Mouse (Mus musculus): ENCODE data around the gene Mog. TPM values are rescaled to one million over a fixed set of nuclear protein-coding genes. Genes with fewer than 3 reads are reported as not detected.

The Mog gene
- total and polyA plus RNA-seq, 3 experiments: not detected

DNA sequence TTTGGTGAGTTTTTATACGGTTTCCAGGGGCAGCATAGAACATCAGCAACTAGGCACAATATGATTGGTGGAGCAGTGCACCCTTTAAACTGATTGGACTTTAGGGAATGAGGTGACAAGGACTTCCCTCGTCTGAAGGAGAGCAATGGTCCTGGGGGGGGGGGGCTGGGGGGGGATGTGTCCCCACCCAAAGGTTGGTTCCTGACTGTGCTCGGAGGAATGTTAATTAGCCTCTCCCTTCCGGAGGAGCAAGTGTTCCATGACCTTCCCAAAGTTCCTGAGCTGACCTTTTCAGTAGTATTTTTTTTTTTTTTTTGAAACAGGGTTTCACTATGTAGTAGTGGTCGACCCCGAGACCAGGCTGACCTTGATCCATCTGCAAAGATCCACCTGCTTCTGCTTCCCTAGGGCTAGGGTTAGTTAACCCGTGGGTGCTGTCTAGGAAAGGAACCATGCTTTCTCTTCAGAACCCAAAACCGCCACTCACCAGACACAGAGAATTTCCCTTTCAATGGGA, 49.9 kb downstream of the Mog start:
- no peak overlapping the region for H3K9ac ChIP-seq (ENCODE audit: insufficient read depth, low read depth)
- no peaks in the 10 kb centered on the region for H3K9me3 ChIP-seq (replicated peaks; ENCODE audit: low read length)
- in situ Hi-C loops (cut with MboI; ENCODE audit: low pct_ligation_motif_present, low pct_unique_long_range_greater_than_20kb, low sequenced_read_pairs) (no loop called here), dilution Hi-C loops (cut with MboI; ENCODE audit: extremely low pct_ligation_motif_present, extremely low pct_unique_long_range_greater_than_20kb, low sequenced_read_pairs) (no loop called here)
- H3K4me1 ChIP-seq (ENCODE audit: control insufficient read depth in 1 of 2, insufficient read depth in 2 of 2): peaks cover 0 to 9% of the 10 kb centered on the region in 2 experiments; a peak in 2 of 4 replicates
- no peak overlapping the region for H3K4me3 ChIP-seq (replicated peaks in 1 of 3; ENCODE audit: low read depth in 2 of 3, low read length in 2 of 3, poor library complexity in 1 of 3)
- H3K79me2 ChIP-seq (replicated peaks; ENCODE audit: control insufficient read depth, extremely low read depth, insufficient read depth, poor library complexity, severe bottlenecking): no peaks in the 10 kb centered on the region
- TF ChIP-seq RCOR1 (conservative IDR thresholded peaks at IDR 0.05; ENCODE audit: low read depth, low read length) (no peak), CHD2 (IDR thresholded peaks at IDR 0.05; ENCODE audit: low read length) (no peak), ETS1 (conservative IDR thresholded peaks at IDR 0.05; ENCODE audit: low read depth, low read length) (no peak)
- no peaks in the 10 kb centered on the region for H3K27me3 ChIP-seq (replicated peaks)
- DNase-seq (ENCODE audit: extremely low read depth): no peak
- no peak overlapping the region for H3K4me2 ChIP-seq (ENCODE audit: insufficient read depth, low read depth, poor library complexity, severe bottlenecking)
- no peak overlapping the region for H3K27ac ChIP-seq (ENCODE audit: insufficient read depth, low read depth)
- no peaks in the 10 kb centered on the region for H3K36me3 ChIP-seq (replicated peaks in 1 of 2; ENCODE audit: control insufficient read depth in 1 of 2, insufficient read depth in 1 of 2, low read length in 1 of 2)

DNA sequence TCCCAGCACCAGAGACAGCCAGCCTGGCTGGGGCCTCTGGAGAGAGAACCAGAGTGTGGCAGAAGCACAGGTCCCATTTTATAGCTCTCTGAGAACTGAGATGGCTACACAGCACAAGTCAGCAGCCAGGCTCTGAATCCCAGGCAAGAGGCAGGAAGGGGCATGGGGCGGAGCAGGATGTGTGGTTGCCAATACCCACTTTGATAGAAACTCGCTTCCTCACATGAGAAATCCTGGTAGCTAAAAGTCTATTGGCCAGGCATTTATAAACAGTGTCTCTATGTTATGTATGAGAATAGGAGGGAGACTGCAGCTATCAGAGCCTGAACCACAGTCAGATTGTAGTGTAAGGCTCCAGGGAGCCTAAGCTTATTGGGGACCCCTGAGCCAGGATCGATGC, 50.4 kb downstream of the Mog start:
- H3K27me3 ChIP-seq (replicated peaks): no peaks in the 10 kb centered on the region

DNA sequence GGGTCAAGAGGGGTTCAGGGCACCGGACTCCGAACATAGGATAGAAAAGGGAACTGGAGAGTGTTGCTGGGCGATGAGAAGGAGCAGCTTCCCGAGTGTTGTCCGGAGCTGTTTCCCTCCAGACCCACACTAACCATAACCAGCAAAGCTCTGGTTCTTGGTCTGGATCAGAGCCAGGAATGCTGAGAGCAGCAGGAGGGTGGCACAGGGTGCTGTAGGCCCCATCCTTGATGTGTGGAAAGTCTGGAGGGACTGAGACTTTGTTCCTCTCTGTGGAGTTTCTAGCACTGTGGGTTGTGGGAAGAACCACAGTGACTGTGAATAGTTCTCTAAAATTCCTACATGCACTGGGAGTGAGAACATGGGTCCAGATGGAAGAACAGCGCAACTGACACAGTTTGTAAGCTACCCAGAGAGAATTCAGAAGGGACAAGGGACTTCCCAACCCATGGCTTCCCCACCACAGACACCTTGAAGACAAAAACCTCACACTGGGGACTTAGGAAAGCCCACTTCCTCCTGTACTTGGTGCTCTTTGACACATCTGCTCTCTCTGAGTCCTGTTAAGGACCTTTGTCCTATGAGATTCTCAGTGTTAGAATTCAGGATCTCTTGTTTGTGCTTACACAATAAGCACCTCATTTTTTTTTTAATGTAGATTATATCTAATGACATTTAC, 51.9 kb downstream of the Mog start:
- Histone ChIP-seq H3K79me2 (replicated peaks; ENCODE audit: control insufficient read depth, extremely low read depth, insufficient read depth, poor library complexity, severe bottlenecking) (no peaks in the 10 kb centered on the region), H3K9me3 (replicated peaks; ENCODE audit: low read length) (no peaks in the 10 kb centered on the region), H3K9ac (ENCODE audit: insufficient read depth, low read depth) (no peak overlapping the region), H3K4me2 (ENCODE audit: insufficient read depth, low read depth, poor library complexity, severe bottlenecking) (no peak overlapping the region), H3K4me1 (ENCODE audit: control insufficient read depth in 1 of 2, insufficient read depth in 2 of 2) (peaks cover 0 to 11% of the 10 kb centered on the region in 2 experiments; a peak in 2 of 4 replicates), H3K27ac (ENCODE audit: insufficient read depth, low read depth) (no peak overlapping the region), H3K36me3 (replicated peaks in 1 of 2; ENCODE audit: control insufficient read depth in 1 of 2, insufficient read depth in 1 of 2, low read length in 1 of 2) (no peaks in the 10 kb centered on the region), H3K4me3 (replicated peaks in 1 of 3; ENCODE audit: low read depth in 2 of 3, low read length in 2 of 3, poor library complexity in 1 of 3) (no peak overlapping the region), H3K27me3 (replicated peaks) (no peaks in the 10 kb centered on the region)
- dilution Hi-C loops (cut with MboI; ENCODE audit: extremely low pct_ligation_motif_present, extremely low pct_unique_long_range_greater_than_20kb, low sequenced_read_pairs): no loop called here
- in situ Hi-C loops (cut with MboI; ENCODE audit: low pct_ligation_motif_present, low pct_unique_long_range_greater_than_20kb, low sequenced_read_pairs): no loop called here
- DNase-seq (ENCODE audit: extremely low read depth): no peak
- TF ChIP-seq USF1 (IDR thresholded peaks at IDR 0.05; ENCODE audit: low read depth, low read length) (no peak), CHD2 (IDR thresholded peaks at IDR 0.05; ENCODE audit: low read length) (no peak), USF2 (conservative IDR thresholded peaks at IDR 0.05; ENCODE audit: low read depth, low read length) (no peak), MAX (IDR thresholded peaks at IDR 0.05; ENCODE audit: low read length) (no peak), CHD1 (IDR thresholded peaks at IDR 0.05; ENCODE audit: low read depth, low read length) (no peak), NRF1 (IDR thresholded peaks at IDR 0.05; ENCODE audit: low read depth, low read length) (no peak), EP300 (IDR thresholded peaks at IDR 0.05; ENCODE audit: low read length) (0 out of 2 replicates have a peak, but pooled peaks have one; percentile 18)

More for the DNA sequence above, 50.4 kb downstream of the Mog start:
- in situ Hi-C loops (cut with MboI; ENCODE audit: low pct_ligation_motif_present, low pct_unique_long_range_greater_than_20kb, low sequenced_read_pairs): no loop called here
- TF ChIP-seq ETS1 (conservative IDR thresholded peaks at IDR 0.05; ENCODE audit: low read depth, low read length): no peak
- no peak for TF ChIP-seq USF2 (conservative IDR thresholded peaks at IDR 0.05; ENCODE audit: low read depth, low read length)
- no peak for TF ChIP-seq ZNF384 (IDR thresholded peaks at IDR 0.05; ENCODE audit: low read depth, low read length)
- no peak for TF ChIP-seq CTCF (conservative IDR thresholded peaks at IDR 0.05 in 1 of 2, IDR thresholded peaks at IDR 0.05 in 1 of 2; ENCODE audit: low read depth in 2 of 2, low read length in 2 of 2)
- TF ChIP-seq TCF12 (IDR thresholded peaks at IDR 0.05; ENCODE audit: low read depth, low read length): no peak
- TF ChIP-seq USF1 (IDR thresholded peaks at IDR 0.05; ENCODE audit: low read depth, low read length): no peak
- no peak for TF ChIP-seq CHD1 (IDR thresholded peaks at IDR 0.05; ENCODE audit: low read depth, low read length)
- dilution Hi-C loops (cut with MboI; ENCODE audit: extremely low pct_ligation_motif_present, extremely low pct_unique_long_range_greater_than_20kb, low sequenced_read_pairs): no loop called here
- Histone ChIP-seq H3K9ac (ENCODE audit: insufficient read depth, low read depth) (no peak overlapping the region), H3K9me3 (replicated peaks; ENCODE audit: low read length) (no peaks in the 10 kb centered on the region), H3K36me3 (replicated peaks in 1 of 2; ENCODE audit: control insufficient read depth in 1 of 2, insufficient read depth in 1 of 2, low read length in 1 of 2) (no peaks in the 10 kb centered on the region), H3K4me3 (replicated peaks in 1 of 3; ENCODE audit: low read depth in 2 of 3, low read length in 2 of 3, poor library complexity in 1 of 3) (no peak overlapping the region), H3K4me2 (ENCODE audit: insufficient read depth, low read depth, poor library complexity, severe bottlenecking) (no peak overlapping the region), H3K27ac (ENCODE audit: insufficient read depth, low read depth) (no peak overlapping the region), H3K79me2 (replicated peaks; ENCODE audit: control insufficient read depth, extremely low read depth, insufficient read depth, poor library complexity, severe bottlenecking) (no peaks in the 10 kb centered on the region), H3K4me1 (ENCODE audit: control insufficient read depth in 1 of 2, insufficient read depth in 2 of 2) (peaks cover 0 to 9% of the 10 kb centered on the region in 2 experiments; a peak in 2 of 4 replicates)
- DNase-seq (ENCODE audit: extremely low read depth): no peak
